Mouse (Mus musculus): ENCODE results near the gene Clcn2.

GRCm38 (mm10) chr16:20715566-20715965 lies 2.0 kb downstream of the Clcn2 start:
- TF ChIP-seq CTCF (IDR thresholded peaks at IDR 0.05; ENCODE audit: low read depth) = no peak
- TF ChIP-seq EP300 (IDR thresholded peaks at IDR 0.05; ENCODE audit: low read depth) = no peak
